Mouse (Mus musculus) MEL (cell line): ENCODE measurements around the gene Eif3a. TPM values are rescaled to one million over a fixed set of nuclear protein-coding genes. Genes with fewer than 3 reads are reported as not detected.

Source experiments
- DNase-seq: peaks from one replicate; pipeline ENCODE4 v3.0.0; 2011; ENCODE audit warnings: low read depth, low spot score
- H3K27ac ChIP-seq: 2 replicates; pipeline ENCODE4 v1.5.1; 2012; ENCODE audit warnings: low read depth, mild to moderate bottlenecking, control low read depth, low read length, moderate library complexity; ENCODE audit not compliant: control insufficient read depth
- H3K27me3 ChIP-seq, 2 experiments: fragments of 150-350 bp in 1 of 2; sonication (generic) in 1 of 2; 2 replicates each; pipeline ENCODE4 v1.6.1; 2012; ENCODE audit warnings: low read length in 2 of 2, mild to moderate bottlenecking in 2 of 2, improper control_type of control experiment in 1 of 2, moderate library complexity in 1 of 2; ENCODE audit not compliant: insufficient read depth in 2 of 2, control insufficient read depth in 1 of 2
- H3K36me3 ChIP-seq, 2 experiments: 2 replicates each; pipeline ENCODE4 v1.6.1; 2012 to 2014; ENCODE audit warnings: low read length in 2 of 2, improper control_type of control experiment in 1 of 2, inconsistent platforms in 1 of 2, mild to moderate bottlenecking in 1 of 2; ENCODE audit not compliant: insufficient read depth in 2 of 2, control insufficient read depth in 1 of 2
- H3K4me1 ChIP-seq, 2 experiments: fragments of 150-350 bp in 1 of 2; sonication (generic) in 1 of 2; 2 replicates each; pipeline ENCODE4 v1.6.1; 2012; ENCODE audit warnings: low read length in 2 of 2, improper control_type of control experiment in 1 of 2, mild to moderate bottlenecking in 1 of 2; ENCODE audit not compliant: insufficient read depth in 2 of 2, control insufficient read depth in 1 of 2
- H3K4me3 ChIP-seq, 2 experiments: fragments of 150-350 bp in 1 of 2; sonication (generic) in 1 of 2; 2 replicates each; pipeline ENCODE4 v1.5.1; 2012; ENCODE audit warnings: low read depth in 2 of 2, low read length in 2 of 2, mild to moderate bottlenecking in 2 of 2, moderate library complexity in 2 of 2, control low read depth in 1 of 2, improper control_type of control experiment in 1 of 2; ENCODE audit not compliant: control insufficient read depth in 1 of 2, insufficient read depth in 1 of 2
- H3K79me2 ChIP-seq: 2 replicates; pipeline ENCODE4 v1.6.1; 2012; ENCODE audit warnings: mild to moderate bottlenecking, low read length, moderate library complexity; ENCODE audit not compliant: control insufficient read depth, poor library complexity, insufficient read depth
- H3K9ac ChIP-seq: 2 replicates; pipeline ENCODE4 v1.6.1; 2012; ENCODE audit warnings: low read depth, mild to moderate bottlenecking, control low read depth, low read length, moderate library complexity; ENCODE audit not compliant: control insufficient read depth, poor library complexity, severe bottlenecking
- H3K9me3 ChIP-seq: fragments of 150-350 bp; sonication (generic); replicated peaks from 2 replicates; pipeline ENCODE4 v1.6.1; 2012; ENCODE audit warnings: mild to moderate bottlenecking, low read length, improper control_type of control experiment, moderate library complexity; ENCODE audit not compliant: insufficient read depth
- BHLHE40 ChIP-seq: IDR thresholded peaks from 2 replicates; pipeline ENCODE4 v1.6.1; 2012; ENCODE audit warnings: low read depth, mild to moderate bottlenecking, inconsistent platforms, low read length, improper control_type of control experiment, borderline replicate concordance
- CHD1 ChIP-seq: IDR thresholded peaks from 2 replicates; pipeline ENCODE4 v1.6.1; 2012; ENCODE audit warnings: low read depth, mild to moderate bottlenecking, inconsistent platforms, low read length, improper control_type of control experiment
- CHD2 ChIP-seq: IDR thresholded peaks from 2 replicates; pipeline ENCODE4 v1.6.1; 2011; ENCODE audit warnings: low read length, improper control_type of control experiment
- E2F4 ChIP-seq: IDR thresholded peaks from 2 replicates; pipeline ENCODE4 v1.6.1; 2011; ENCODE audit warnings: low read depth, low read length, improper control_type of control experiment, borderline replicate concordance
- ETS1 ChIP-seq: IDR thresholded peaks from 2 replicates; pipeline ENCODE4 v1.6.1; 2012; ENCODE audit warnings: low read depth, mild to moderate bottlenecking, inconsistent platforms, low read length, improper control_type of control experiment, moderate library complexity
- GATA1 ChIP-seq: IDR thresholded peaks from 2 replicates; pipeline ENCODE4 v1.6.1; 2011; ENCODE audit warnings: low read depth, low read length, improper control_type of control experiment
- HCFC1 ChIP-seq: IDR thresholded peaks from 2 replicates; pipeline ENCODE4 v1.6.1; 2012; ENCODE audit warnings: low read depth, mild to moderate bottlenecking, inconsistent platforms, low read length, improper control_type of control experiment, moderate library complexity
- JUND ChIP-seq: IDR thresholded peaks from 2 replicates; pipeline ENCODE4 v1.6.1; 2011; ENCODE audit warnings: low read depth, mild to moderate bottlenecking, improper control_type of control experiment, low read length
- MAFK ChIP-seq: IDR thresholded peaks from 2 replicates; pipeline ENCODE4 v1.6.1; 2011; ENCODE audit warnings: low read depth, mild to moderate bottlenecking, low read length, improper control_type of control experiment, borderline replicate concordance
- MAX ChIP-seq: IDR thresholded peaks from 2 replicates; pipeline ENCODE4 v1.6.1; 2011; ENCODE audit warnings: low read length, improper control_type of control experiment
- MAZ ChIP-seq: IDR thresholded peaks from 2 replicates; pipeline ENCODE4 v1.6.1; 2012; ENCODE audit warnings: low read depth, mild to moderate bottlenecking, inconsistent platforms, low read length, improper control_type of control experiment
- MEF2A ChIP-seq: IDR thresholded peaks from 2 replicates; pipeline ENCODE4 v1.6.1; 2014; ENCODE audit warnings: low read depth, mild to moderate bottlenecking, inconsistent platforms, low read length, improper control_type of control experiment; ENCODE audit not compliant: poor library complexity, insufficient replicate concordance, severe bottlenecking; ENCODE audit errors: extremely low read depth
- MXI1 ChIP-seq: IDR thresholded peaks from 2 replicates; pipeline ENCODE4 v1.6.1; 2011; ENCODE audit warnings: mild to moderate bottlenecking, low read depth, low read length, improper control_type of control experiment
- MYB ChIP-seq: IDR thresholded peaks from 2 replicates; pipeline ENCODE4 v1.6.1; 2011; ENCODE audit warnings: mild to moderate bottlenecking, low read depth, low read length, improper control_type of control experiment
- MYC ChIP-seq: IDR thresholded peaks from 2 replicates; pipeline ENCODE4 v1.6.1; 2011; ENCODE audit warnings: low read depth, mild to moderate bottlenecking, low read length, improper control_type of control experiment, moderate library complexity
- NELFE ChIP-seq: IDR thresholded peaks from 2 replicates; pipeline ENCODE4 v1.6.1; 2011; ENCODE audit warnings: low read depth, low read length, improper control_type of control experiment
- NRF1 ChIP-seq: IDR thresholded peaks from 2 replicates; pipeline ENCODE4 v1.6.1; 2014; ENCODE audit warnings: low read depth, mild to moderate bottlenecking, inconsistent platforms, low read length, improper control_type of control experiment, moderate library complexity; ENCODE audit not compliant: poor library complexity, insufficient read depth, severe bottlenecking
- RAD21 ChIP-seq: IDR thresholded peaks from 2 replicates; pipeline ENCODE4 v1.6.1; 2011; ENCODE audit warnings: mild to moderate bottlenecking, low read depth, low read length, improper control_type of control experiment
- TAL1 ChIP-seq: IDR thresholded peaks from 2 replicates; pipeline ENCODE4 v1.6.1; 2012; ENCODE audit warnings: mild to moderate bottlenecking, inconsistent platforms, low read length, moderate library complexity, mixed read lengths
- TBP ChIP-seq: IDR thresholded peaks from 2 replicates; pipeline ENCODE4 v1.8.0; 2011; ENCODE audit warnings: low read depth, low read length, improper control_type of control experiment
- TCF12 ChIP-seq: IDR thresholded peaks from 2 replicates; pipeline ENCODE4 v1.6.1; 2014; ENCODE audit warnings: low read depth, mild to moderate bottlenecking, inconsistent platforms, low read length, improper control_type of control experiment, moderate library complexity
- USF1 ChIP-seq: IDR thresholded peaks from 2 replicates; pipeline ENCODE4 v1.6.1; 2014; ENCODE audit warnings: low read depth, mild to moderate bottlenecking, inconsistent platforms, low read length, improper control_type of control experiment, moderate library complexity
- USF2 ChIP-seq, 2 experiments: IDR thresholded peaks; 2 replicates each; pipeline ENCODE4 v1.6.1; 2011 to 2012; ENCODE audit warnings: improper control_type of control experiment in 2 of 2, low read length in 2 of 2, borderline replicate concordance in 1 of 2, inconsistent platforms in 1 of 2, low read depth in 1 of 2, mild to moderate bottlenecking in 1 of 2; ENCODE audit not compliant: insufficient read depth in 1 of 2
- ZKSCAN1 ChIP-seq: IDR thresholded peaks from 2 replicates; pipeline ENCODE4 v1.6.1; 2012; ENCODE audit warnings: low read depth, mild to moderate bottlenecking, inconsistent platforms, low read length, improper control_type of control experiment, moderate library complexity
- ZMIZ1 ChIP-seq: IDR thresholded peaks from 2 replicates; pipeline ENCODE4 v1.6.1; 2012; ENCODE audit warnings: low read depth, mild to moderate bottlenecking, inconsistent platforms, low read length, improper control_type of control experiment, moderate library complexity
- ZNF384 ChIP-seq: IDR thresholded peaks from 2 replicates; pipeline ENCODE4 v1.6.1; 2012; ENCODE audit warnings: low read depth, mild to moderate bottlenecking, inconsistent platforms, low read length, improper control_type of control experiment
- polyA plus RNA-seq, 2 experiments: library from polyadenylated mRNA; stranded (reverse) in 1 of 2; unstranded in 1 of 2; fragments of >175 nt in 1 of 2; fragments of >200 nt in 1 of 2; gene quantifications; 2 replicates each; pipeline versions ENCODE4 v1.2.1 to v1.2.4; 2012; ENCODE audit warnings: low replicate concordance in 2 of 2, low read depth in 1 of 2; ENCODE audit not compliant: insufficient read length in 2 of 2, insufficient read depth in 1 of 2, missing spikeins in 1 of 2
- total RNA-seq: library from RNA; depleted of rRNA; stranded (reverse); fragments of 300-350 nt; gene quantifications from 2 replicates; pipeline ENCODE4 v1.2.3, GENCODE M21; 2012

Eif3a gene
- total and polyA plus RNA-seq, 3 experiments = 331 to 914 (median 424) TPM

- TF ChIP-seq RAD21 = no peak
Measured at GRCm38 (mm10) chr19:60797415-60797814, 7.0 kb upstream of the Eif3a start (continued).

- TF ChIP-seq MEF2A = no peak
- no peak for TF ChIP-seq NELFE
- TF ChIP-seq TAL1 = no peak
- no peak for TF ChIP-seq TCF12
- TF ChIP-seq MXI1 = 0 out of 2 replicates have a peak, but pooled peaks have one; percentile 45
- TF ChIP-seq MAX = peak; percentile 57; the same call in 1 of the 2 replicates
- TF ChIP-seq MYC = peak; percentile 62; the same call in 1 of the 2 replicates
- peak; percentile 34; the same call in 1 of the 2 replicates for TF ChIP-seq ETS1
- TF ChIP-seq NRF1 = 0 out of 2 replicates have a peak, but pooled peaks have one; percentile 10
- H3K27me3 ChIP-seq = no peaks in the 10 kb centered on the region
- no peak for DNase-seq
- H3K36me3 ChIP-seq = peaks cover 0 to 52% of the 10 kb centered on the region in 2 experiments; a peak in 2 of 4 replicates
- H3K9me3 ChIP-seq = no peaks in the 10 kb centered on the region
- peaks cover 7% of the 10 kb centered on the region for H3K79me2 ChIP-seq
- no peak overlapping the region for H3K4me3 ChIP-seq
- H3K27ac ChIP-seq = no peak overlapping the region
- peaks cover 29 to 33% of the 10 kb centered on the region in 2 experiments for H3K4me1 ChIP-seq
- no peak overlapping the region for H3K9ac ChIP-seq
Measured at GRCm38 (mm10) chr19:60795244-60795643, 4.8 kb upstream of the Eif3a start.

- Histone ChIP-seq H3K4me3 (peak overlapping the region in 1 of 2 experiments; percentile 19; a peak in 2 of 4 replicates), H3K27me3 (no peaks in the 10 kb centered on the region), H3K9me3 (no peaks in the 10 kb centered on the region), H3K4me1 (peaks cover 20 to 23% of the 10 kb centered on the region in 2 experiments), H3K36me3 (peaks cover 4 to 38% of the 10 kb centered on the region in 2 experiments), H3K79me2 (peaks cover 25% of the 10 kb centered on the region), H3K9ac (no peak overlapping the region; the same call in 1 of the 2 replicates), H3K27ac (no peak overlapping the region)
- DNase-seq = no peak
- TF ChIP-seq ETS1 (peak; percentile 84), JUND (no peak), ZMIZ1 (no peak), MEF2A (no peak), TBP (no peak), ZNF384 (peak; percentile 63), ZKSCAN1 (no peak), CHD2 (no peak), NELFE (no peak), USF1 (no peak), GATA1 (0 out of 2 replicates have a peak, but pooled peaks have one; percentile 44), HCFC1 (0 out of 2 replicates have a peak, but pooled peaks have one; percentile 32), CHD1 (0 out of 2 replicates have a peak, but pooled peaks have one; percentile 62), TCF12 (peak; percentile 55), TAL1 (peak; percentile 27; the same call in 1 of the 2 replicates), MAZ (no peak), USF2 (IDR thresholded peaks at IDR 0.05; ENCODE audit: borderline replicate concordance in 1 of 2, insufficient read depth in 1 of 2, low read depth in 1 of 2, low read length in 2 of 2) (no peak), MAFK (0 out of 2 replicates have a peak, but pooled peaks have one; percentile 30), BHLHE40 (peak; percentile 13; the same call in 1 of the 2 replicates), MYC (peak; percentile 51; the same call in 1 of the 2 replicates), E2F4 (no peak), MYB (no peak), RAD21 (no peak)
Measured at GRCm38 (mm10) chr19:60793170-60793707, 2.8 kb upstream of the Eif3a start.
